Mouse (Mus musculus) ZHBTc4 (cell line): ENCODE results near the gene Neo1.

Experiments
- DNase-seq: peaks from one replicate; pipeline ENCODE4 v3.0.0-alpha.2; 2011; ENCODE audit warnings: low read depth, low spot score

The Neo1 gene

GRCm38 (mm10) chr9:59036159-59036731, at the start of gene Neo1:
TSS of gene Neo1 (minus strand) at chr9:59036441.
- DNase-seq: peak; percentile 94

- no peak for DNase-seq
These were observed 39.4 kb upstream of the Neo1 start for GRCm38 (mm10) chr9:59075632-59076031.

- DNase-seq: no peak
These were observed 37.6 kb upstream of the Neo1 start for GRCm38 (mm10) chr9:59073887-59074286.

- DNase-seq: no peak
These were observed 36.0 kb upstream of the Neo1 start for GRCm38 (mm10) chr9:59072076-59072777.

GRCm38 (mm10) chr9:59071220-59071977, 35.2 kb upstream of the Neo1 start:
- DNase-seq: no peak

GRCm38 (mm10) chr9:59070216-59070615, 34.0 kb upstream of the Neo1 start:
- no peak for DNase-seq

- DNase-seq: no peak
These were observed 29.5 kb upstream of the Neo1 start for GRCm38 (mm10) chr9:59065616-59066301.

- DNase-seq: no peak
These were observed 26.2 kb upstream of the Neo1 start for GRCm38 (mm10) chr9:59062409-59062808.

- no peak for DNase-seq
These were observed 23.9 kb upstream of the Neo1 start for GRCm38 (mm10) chr9:59060026-59060605.

- DNase-seq: no peak
These were observed 22.9 kb upstream of the Neo1 start for GRCm38 (mm10) chr9:59059158-59059557.

- no peak for DNase-seq
These were observed 21.8 kb upstream of the Neo1 start for GRCm38 (mm10) chr9:59058060-59058459.

- DNase-seq: no peak
These were observed 20.0 kb upstream of the Neo1 start for GRCm38 (mm10) chr9:59056281-59056680.

- no peak for DNase-seq
These were observed 5.6 kb upstream of the Neo1 start for GRCm38 (mm10) chr9:59041805-59042204.

GRCm38 (mm10) chr9:59036732-59037341, 596 bp upstream of the Neo1 start:
- DNase-seq: peak; percentile 77

- DNase-seq: peak; percentile 72
These were observed 691 bp downstream of the Neo1 start for GRCm38 (mm10) chr9:59035342-59036158.

- DNase-seq: no peak
These were observed 1.4 kb downstream of the Neo1 start for GRCm38 (mm10) chr9:59034836-59035235.

GRCm38 (mm10) chr9:59033492-59033891, 2.7 kb downstream of the Neo1 start:
- DNase-seq: no peak

- no peak for DNase-seq
These were observed 11.9 kb downstream of the Neo1 start for GRCm38 (mm10) chr9:59024245-59024844.

- no peak for DNase-seq
These were observed 20.1 kb downstream of the Neo1 start for GRCm38 (mm10) chr9:59016060-59016719.
